Mouse (Mus musculus) subcutaneous adipose tissue, adult 2 months (tissue): Measurements from ENCODE around the gene Pcolce2. TPM values are rescaled to one million over a fixed set of nuclear protein-coding genes. Genes with fewer than 3 reads are reported as not detected.

ENCODE experiments used
- polyA plus RNA-seq: library from polyadenylated mRNA; depleted of rRNA; stranded (reverse); fragments of >200 nt; gene quantifications from 2 replicates; pipeline ENCODE4 v1.2.3, GENCODE M21; 2012; ENCODE audit warnings: low replicate concordance; rRNA removed

Pcolce2 gene
- 1.7 and 4.0 TPM in 2 replicates for polyA plus RNA-seq

DNA sequence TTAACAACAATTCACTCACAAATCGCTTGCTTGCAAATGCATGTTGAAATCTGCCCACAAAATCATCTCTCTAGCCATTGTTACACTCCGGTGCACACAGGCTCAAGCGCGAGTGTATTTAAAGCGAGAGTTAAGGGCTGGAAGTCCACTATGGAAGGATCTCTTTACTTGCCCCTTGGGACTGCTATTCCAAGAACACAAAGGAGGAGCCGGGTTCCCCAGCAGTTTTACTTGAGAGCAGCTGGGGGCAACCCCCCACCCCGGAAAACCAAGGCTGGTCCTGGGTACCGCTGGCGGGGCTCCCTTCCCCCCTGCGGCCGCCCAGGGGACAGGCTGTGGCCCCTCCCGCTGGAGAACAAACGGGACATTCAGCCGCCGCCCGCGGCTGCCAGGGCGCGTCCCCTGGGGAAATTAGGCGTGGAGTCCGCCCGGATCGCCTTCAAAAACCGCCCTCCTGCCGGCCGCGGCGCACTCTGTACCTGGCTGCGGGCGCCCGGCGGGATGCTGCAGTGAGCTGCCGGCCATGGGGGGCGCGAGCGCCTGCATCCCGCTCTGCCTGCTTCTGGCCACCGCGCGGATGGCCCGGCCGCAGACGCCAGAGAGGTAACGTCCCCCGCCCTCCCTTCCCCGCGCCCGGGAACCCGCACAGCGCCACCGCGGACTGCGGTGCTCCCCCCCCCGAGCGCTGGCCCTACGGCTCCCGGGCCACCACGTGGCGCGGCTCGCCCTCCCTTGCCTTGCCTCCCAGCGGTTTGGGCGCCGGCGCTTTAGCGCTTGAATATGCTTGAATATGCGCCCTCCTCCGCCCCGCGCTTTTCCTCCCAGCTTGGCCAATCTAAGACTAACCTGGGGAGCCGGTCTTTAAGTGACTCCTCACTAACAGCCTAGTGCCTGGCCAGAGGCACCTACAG, at the start of gene Pcolce2:
Pcolce2 (plus strand) TSS at position 331 of the 911 bp plus-strand sequence.

Other genes with a start within 250 kb of the Pcolce2 start
- gene Chst2, start 230.9 kb upstream of the Pcolce2 start, polyA plus RNA-seq, result 0.85 and 3.5 TPM in 2 replicates
- gene U2surp, start 125.6 kb upstream of the Pcolce2 start, polyA plus RNA-seq, result 3.2 and 5.1 TPM in 2 replicates
- gene Paqr9, start 77.9 kb upstream of the Pcolce2 start, polyA plus RNA-seq, result 13.8 and 44.5 TPM in 2 replicates
- gene Trpc1, start 112.8 kb downstream of the Pcolce2 start, polyA plus RNA-seq, result 1.9 and 3.8 TPM in 2 replicates
- gene Pls1, start 207.7 kb downstream of the Pcolce2 start, polyA plus RNA-seq, result 0.98 TPM in 1 of 2 replicates, not detected in the other
- 3.4 and 4.8 TPM in 2 replicates for gene Atr, start 220.0 kb downstream of the Pcolce2 start, polyA plus RNA-seq